Mouse (Mus musculus) MEL (cell line): ENCODE data around the gene Limk2. TPM values are rescaled to one million over a fixed set of nuclear protein-coding genes. Genes with fewer than 3 reads are reported as not detected.

Source experiments
- DNase-seq: peaks from one replicate; pipeline ENCODE4 v3.0.0; 2011; ENCODE audit warnings: low read depth, low spot score
- H3K27ac ChIP-seq: 2 replicates; pipeline ENCODE4 v1.5.1; 2012; ENCODE audit warnings: low read depth, mild to moderate bottlenecking, control low read depth, low read length, moderate library complexity; ENCODE audit not compliant: control insufficient read depth
- H3K27me3 ChIP-seq, 2 experiments: fragments of 150-350 bp in 1 of 2; sonication (generic) in 1 of 2; 2 replicates each; pipeline ENCODE4 v1.6.1; 2012; ENCODE audit warnings: low read length in 2 of 2, mild to moderate bottlenecking in 2 of 2, improper control_type of control experiment in 1 of 2, moderate library complexity in 1 of 2; ENCODE audit not compliant: insufficient read depth in 2 of 2, control insufficient read depth in 1 of 2
- H3K36me3 ChIP-seq, 2 experiments: 2 replicates each; pipeline ENCODE4 v1.6.1; 2012 to 2014; ENCODE audit warnings: low read length in 2 of 2, improper control_type of control experiment in 1 of 2, inconsistent platforms in 1 of 2, mild to moderate bottlenecking in 1 of 2; ENCODE audit not compliant: insufficient read depth in 2 of 2, control insufficient read depth in 1 of 2
- H3K4me1 ChIP-seq, 2 experiments: fragments of 150-350 bp in 1 of 2; sonication (generic) in 1 of 2; 2 replicates each; pipeline ENCODE4 v1.6.1; 2012; ENCODE audit warnings: low read length in 2 of 2, improper control_type of control experiment in 1 of 2, mild to moderate bottlenecking in 1 of 2; ENCODE audit not compliant: insufficient read depth in 2 of 2, control insufficient read depth in 1 of 2
- H3K4me3 ChIP-seq, 2 experiments: fragments of 150-350 bp in 1 of 2; sonication (generic) in 1 of 2; 2 replicates each; pipeline ENCODE4 v1.5.1; 2012; ENCODE audit warnings: low read depth in 2 of 2, low read length in 2 of 2, mild to moderate bottlenecking in 2 of 2, moderate library complexity in 2 of 2, control low read depth in 1 of 2, improper control_type of control experiment in 1 of 2; ENCODE audit not compliant: control insufficient read depth in 1 of 2, insufficient read depth in 1 of 2
- H3K79me2 ChIP-seq: 2 replicates; pipeline ENCODE4 v1.6.1; 2012; ENCODE audit warnings: mild to moderate bottlenecking, low read length, moderate library complexity; ENCODE audit not compliant: control insufficient read depth, poor library complexity, insufficient read depth
- H3K9ac ChIP-seq: 2 replicates; pipeline ENCODE4 v1.6.1; 2012; ENCODE audit warnings: low read depth, mild to moderate bottlenecking, control low read depth, low read length, moderate library complexity; ENCODE audit not compliant: control insufficient read depth, poor library complexity, severe bottlenecking
- H3K9me3 ChIP-seq: fragments of 150-350 bp; sonication (generic); replicated peaks from 2 replicates; pipeline ENCODE4 v1.6.1; 2012; ENCODE audit warnings: mild to moderate bottlenecking, low read length, improper control_type of control experiment, moderate library complexity; ENCODE audit not compliant: insufficient read depth
- BHLHE40 ChIP-seq: IDR thresholded peaks from 2 replicates; pipeline ENCODE4 v1.6.1; 2012; ENCODE audit warnings: low read depth, mild to moderate bottlenecking, inconsistent platforms, low read length, improper control_type of control experiment, borderline replicate concordance
- CHD1 ChIP-seq: IDR thresholded peaks from 2 replicates; pipeline ENCODE4 v1.6.1; 2012; ENCODE audit warnings: low read depth, mild to moderate bottlenecking, inconsistent platforms, low read length, improper control_type of control experiment
- GABPA ChIP-seq: IDR thresholded peaks from 2 replicates; pipeline ENCODE4 v1.6.1; 2012; ENCODE audit warnings: low read depth, mild to moderate bottlenecking, inconsistent platforms, low read length, improper control_type of control experiment, moderate library complexity
- GATA1 ChIP-seq: IDR thresholded peaks from 2 replicates; pipeline ENCODE4 v1.6.1; 2011; ENCODE audit warnings: low read depth, low read length, improper control_type of control experiment
- HCFC1 ChIP-seq: IDR thresholded peaks from 2 replicates; pipeline ENCODE4 v1.6.1; 2012; ENCODE audit warnings: low read depth, mild to moderate bottlenecking, inconsistent platforms, low read length, improper control_type of control experiment, moderate library complexity
- KAT2A ChIP-seq: conservative IDR thresholded peaks from 2 replicates; pipeline ENCODE4 v1.6.1; 2012; ENCODE audit warnings: low read depth, low read length, improper control_type of control experiment, inconsistent platforms
- MYB ChIP-seq: IDR thresholded peaks from 2 replicates; pipeline ENCODE4 v1.6.1; 2011; ENCODE audit warnings: mild to moderate bottlenecking, low read depth, low read length, improper control_type of control experiment
- NELFE ChIP-seq: IDR thresholded peaks from 2 replicates; pipeline ENCODE4 v1.6.1; 2011; ENCODE audit warnings: low read depth, low read length, improper control_type of control experiment
- POLR2A ChIP-seq, 2 experiments: IDR thresholded peaks; 2 replicates each; pipeline ENCODE4 v1.6.1; 2011 to 2012; ENCODE audit warnings: low read length in 2 of 2, mild to moderate bottlenecking in 2 of 2, control low read depth in 1 of 2, improper control_type of control experiment in 1 of 2, low read depth in 1 of 2, moderate library complexity in 1 of 2; ENCODE audit not compliant: control insufficient read depth in 1 of 2, insufficient read depth in 1 of 2, poor library complexity in 1 of 2
- POLR2AphosphoS2 ChIP-seq: IDR thresholded peaks from 2 replicates; pipeline ENCODE4 v1.6.1; 2011; ENCODE audit warnings: low read length, improper control_type of control experiment
- SIN3A ChIP-seq: IDR thresholded peaks from 2 replicates; pipeline ENCODE4 v1.6.1; 2012; ENCODE audit warnings: low read length, improper control_type of control experiment, inconsistent platforms
- TBP ChIP-seq: IDR thresholded peaks from 2 replicates; pipeline ENCODE4 v1.8.0; 2011; ENCODE audit warnings: low read depth, low read length, improper control_type of control experiment
- UBTF ChIP-seq: IDR thresholded peaks from 2 replicates; pipeline ENCODE4 v1.6.1; 2012; ENCODE audit warnings: low read depth, mild to moderate bottlenecking, inconsistent platforms, low read length, improper control_type of control experiment, moderate library complexity, borderline replicate concordance; ENCODE audit not compliant: insufficient read depth
- ZC3H11A ChIP-seq: IDR thresholded peaks from 2 replicates; pipeline ENCODE4 v1.6.1; 2012; ENCODE audit warnings: low read depth, mild to moderate bottlenecking, inconsistent platforms, low read length, improper control_type of control experiment
- ZMIZ1 ChIP-seq: IDR thresholded peaks from 2 replicates; pipeline ENCODE4 v1.6.1; 2012; ENCODE audit warnings: low read depth, mild to moderate bottlenecking, inconsistent platforms, low read length, improper control_type of control experiment, moderate library complexity
- polyA plus RNA-seq, 2 experiments: library from polyadenylated mRNA; stranded (reverse) in 1 of 2; unstranded in 1 of 2; fragments of >175 nt in 1 of 2; fragments of >200 nt in 1 of 2; gene quantifications; 2 replicates each; pipeline versions ENCODE4 v1.2.1 to v1.2.4; 2012; ENCODE audit warnings: low replicate concordance in 2 of 2, low read depth in 1 of 2; ENCODE audit not compliant: insufficient read length in 2 of 2, insufficient read depth in 1 of 2, missing spikeins in 1 of 2
- total RNA-seq: library from RNA; depleted of rRNA; stranded (reverse); fragments of 300-350 nt; gene quantifications from 2 replicates; pipeline ENCODE4 v1.2.3, GENCODE M21; 2012

Gene Limk2
- total and polyA plus RNA-seq, 3 experiments: 19.6 to 29.1 TPM; not detected in 1

DNA sequence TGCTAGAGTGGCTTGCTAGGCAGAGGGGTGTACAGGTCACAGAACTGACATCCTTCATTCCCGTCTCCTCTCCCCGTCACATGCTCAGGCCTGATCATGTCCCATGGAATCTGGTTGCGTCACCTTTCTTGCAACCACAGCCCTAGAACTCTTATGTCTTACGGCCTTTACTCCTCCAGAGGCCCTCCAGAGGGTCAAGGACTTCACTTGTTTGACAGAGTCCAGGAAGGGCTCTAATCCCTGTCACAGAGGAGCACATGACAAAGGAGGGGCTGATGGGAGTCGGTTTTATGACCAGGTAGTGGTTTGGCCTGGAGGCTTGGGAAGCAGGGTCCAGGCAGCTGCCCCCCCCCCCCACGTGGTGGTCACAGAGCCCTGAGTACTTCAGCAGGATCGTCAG, 40.0 kb downstream of the Limk2 start:
- Histone ChIP-seq H3K79me2 (no peaks in the 10 kb centered on the region), H3K27me3 (no peaks in the 10 kb centered on the region), H3K9me3 (no peaks in the 10 kb centered on the region), H3K27ac (no peak overlapping the region), H3K9ac (no peak overlapping the region), H3K4me1 (no peaks in the 10 kb centered on the region), H3K4me3 (no peak overlapping the region), H3K36me3 (no peaks in the 10 kb centered on the region)
- no peak for TF ChIP-seq KAT2A
- no peak for TF ChIP-seq ZMIZ1
- TF ChIP-seq POLR2AphosphoS2: no peak
- no peak for TF ChIP-seq GABPA
- no peak for TF ChIP-seq GATA1
- DNase-seq: no peak

GRCm38 (mm10) chr11:3366411-3366810, 42.6 kb downstream of the Limk2 start:
- Histone ChIP-seq H3K27ac (no peak overlapping the region), H3K9me3 (no peaks in the 10 kb centered on the region), H3K79me2 (no peaks in the 10 kb centered on the region), H3K36me3 (no peaks in the 10 kb centered on the region), H3K4me3 (no peak overlapping the region), H3K4me1 (no peaks in the 10 kb centered on the region), H3K9ac (no peak overlapping the region), H3K27me3 (no peaks in the 10 kb centered on the region)
- TF ChIP-seq SIN3A: no peak
- TF ChIP-seq UBTF: no peak
- no peak for TF ChIP-seq GABPA
- no peak for TF ChIP-seq HCFC1
- no peak for TF ChIP-seq CHD1
- TF ChIP-seq ZC3H11A: no peak
- no peak for TF ChIP-seq NELFE
- no peak for TF ChIP-seq TBP
- TF ChIP-seq BHLHE40: no peak
- DNase-seq: no peak

- DNase-seq: no peak
- Histone ChIP-seq H3K4me1 (no peaks in the 10 kb centered on the region), H3K4me3 (no peak overlapping the region), H3K36me3 (no peaks in the 10 kb centered on the region), H3K79me2 (no peaks in the 10 kb centered on the region), H3K27ac (no peak overlapping the region), H3K9ac (no peak overlapping the region), H3K9me3 (no peaks in the 10 kb centered on the region), H3K27me3 (no peaks in the 10 kb centered on the region)
- TF ChIP-seq BHLHE40 (no peak), MYB (no peak), POLR2A (IDR thresholded peaks at IDR 0.05; ENCODE audit: control insufficient read depth in 1 of 2, insufficient read depth in 1 of 2, low read depth in 1 of 2, low read length in 2 of 2, poor library complexity in 1 of 2) (no peak)
Measured at GRCm38 (mm10) chr11:3362854-3363253, 46.1 kb downstream of the Limk2 start.
